In genomic region chr10:18493010-18493894, GRCm38 (mm10) we compare ENCODE assay signal across 24 mouse cellular contexts. TPM values are rescaled to one million over a fixed set of nuclear protein-coding genes. Genes with fewer than 3 reads are reported as not detected.
DNase-seq lines count a peak whose midpoint lies in the region; ATAC-seq and TF ChIP-seq lines count a peak whose summit lies in the region.
"Had no signal": no experiment of that assay in that cellular context is flagged by ENCODE, and none has a peak within 500 bp of the region (broad histone marks: within the 10 kb centered on the region; RNA-seq: fewer than 3 reads in every experiment).

No protein-coding gene starts in this region.

- H3K4me1 ChIP-seq in heart, embryonic 14.5 days (ENCODE audit: control insufficient read depth in 2 of 2, insufficient read depth in 2 of 2, low read length in 2 of 2), result peaks cover 18 to 42% of the 10 kb centered on the region in 2 experiments
- H3K4me1 ChIP-seq in kidney, embryonic 16.5 days (ENCODE audit: insufficient read depth, low read length), result peaks cover 33% of the 10 kb centered on the region
- 0 out of 2 replicates have a peak, but pooled peaks cover 7% of the 10 kb centered on the region for H3K4me1 ChIP-seq in kidney, postnatal 0 days (replicated peaks; ENCODE audit: insufficient read depth, low read length)
- H3K4me1 ChIP-seq in forebrain, embryonic 11.5 days (replicated peaks; ENCODE audit: control insufficient read depth, insufficient read depth, low read length), result peaks cover 2% of the 10 kb centered on the region; the same call in 1 of the 2 replicates
- H3K4me1 ChIP-seq: embryonic facial prominence, embryonic 10.5 days; midbrain, embryonic 10.5 days had no signal

- 39% methylated on average over 11 of the region's 11 CpGs for WGBS in heart, embryonic 14.5 days
- 74% methylated on average over 11 of the region's 11 CpGs for WGBS in kidney, embryonic 16.5 days
- WGBS in kidney, postnatal 0 days, result 74% methylated on average over 11 of the region's 11 CpGs
- 93% methylated on average over 11 of the region's 11 CpGs for whole genome bisulfite sequencing in forebrain, embryonic 11.5 days

- peak overlapping the region; percentile 14; the same call in 1 of the 2 replicates for H3K4me2 ChIP-seq in heart, embryonic 14.5 days (ENCODE audit: low read length)
- no peak overlapping the region for H3K4me2 ChIP-seq in kidney, embryonic 16.5 days (replicated peaks; ENCODE audit: low read depth, low read length)
- no peak overlapping the region for H3K4me2 ChIP-seq in kidney, postnatal 0 days (ENCODE audit: low read length)
- no peak overlapping the region for H3K4me2 ChIP-seq in forebrain, embryonic 11.5 days (ENCODE audit: low read depth, low read length, severe bottlenecking)
- H3K4me2 ChIP-seq: hindbrain, embryonic 15.5 days; limb, embryonic 12.5 days; liver, embryonic 11.5 days had no signal

- H3K27me3 ChIP-seq in heart, embryonic 14.5 days (ENCODE audit: control insufficient read depth, insufficient read depth, low read length), result no peaks in the 10 kb centered on the region
- H3K27me3 ChIP-seq in kidney, embryonic 16.5 days (ENCODE audit: insufficient read depth, low read length), result no peaks in the 10 kb centered on the region
- no peaks in the 10 kb centered on the region for H3K27me3 ChIP-seq in kidney, postnatal 0 days (ENCODE audit: insufficient read depth, low read length)
- H3K27me3 ChIP-seq in forebrain, embryonic 11.5 days (ENCODE audit: control insufficient read depth, insufficient read depth, low read length), result no peaks in the 10 kb centered on the region
- H3K27me3 ChIP-seq: hindbrain, embryonic 15.5 days; limb, embryonic 12.5 days had no signal

- H3K9ac ChIP-seq in heart, embryonic 14.5 days (ENCODE audit: low read length), result no peak overlapping the region
- H3K9ac ChIP-seq in kidney, embryonic 16.5 days (replicated peaks; ENCODE audit: low read length), result no peak overlapping the region
- H3K9ac ChIP-seq in kidney, postnatal 0 days (ENCODE audit: low read depth, low read length), result no peak overlapping the region
- H3K9ac ChIP-seq in forebrain, embryonic 11.5 days (ENCODE audit: low read length), result no peak overlapping the region
- H3K9ac ChIP-seq: hindbrain, embryonic 15.5 days; limb, embryonic 12.5 days had no signal

- H3K4me3 ChIP-seq in heart, embryonic 14.5 days (ENCODE audit: control insufficient read depth in 1 of 2, insufficient read depth in 1 of 2, low read depth in 1 of 2, low read length in 2 of 2), result no peak overlapping the region
- H3K4me3 ChIP-seq in kidney, embryonic 16.5 days (ENCODE audit: low read length), result no peak overlapping the region
- H3K4me3 ChIP-seq in kidney, postnatal 0 days (replicated peaks; ENCODE audit: low read depth, low read length), result no peak overlapping the region
- H3K4me3 ChIP-seq in forebrain, embryonic 11.5 days (ENCODE audit: low read depth, low read length), result no peak overlapping the region
- H3K4me3 ChIP-seq: embryonic facial prominence, embryonic 10.5 days; hindbrain, embryonic 15.5 days; layer of hippocampus, adult 2 months; limb, embryonic 12.5 days; midbrain, embryonic 10.5 days; myocyte had no signal

- no peak for TF ChIP-seq CTCF in kidney, postnatal 0 days (IDR thresholded peaks at IDR 0.05; ENCODE audit: low read depth)

- no peaks in the 10 kb centered on the region for H3K9me3 ChIP-seq in heart, embryonic 14.5 days (ENCODE audit: control insufficient read depth, low read length)
- H3K9me3 ChIP-seq in kidney, embryonic 16.5 days (ENCODE audit: low read length), result no peaks in the 10 kb centered on the region
- H3K9me3 ChIP-seq in kidney, postnatal 0 days (replicated peaks; ENCODE audit: low read length), result no peaks in the 10 kb centered on the region
- H3K9me3 ChIP-seq in forebrain, embryonic 11.5 days (ENCODE audit: control insufficient read depth, low read length), result no peaks in the 10 kb centered on the region
- H3K9me3 ChIP-seq: embryonic facial prominence, embryonic 10.5 days; hindbrain, embryonic 15.5 days; limb, embryonic 12.5 days; midbrain, embryonic 10.5 days had no signal

- no peak for DNase-seq in heart, postnatal 14 days
- DNase-seq in kidney, adult 18-20 months, result no peak
- DNase-seq in kidney, postnatal 0 days (ENCODE audit: low spot score), result no peak
- DNase-seq in spleen, postnatal 36 days (ENCODE audit: low spot score in 2 of 2), result no peak
- DNase-seq in forebrain, embryonic 11.5 days (ENCODE audit: low spot score), result no peak
- DNase-seq: adrenal gland, adult 2 months; cerebellum, adult 11 months; cerebellum, adult 9-11 months; gastrocnemius, postnatal 10 days; lung, adult 18-20 months; lung, postnatal 10 days; right cerebral cortex, postnatal 4 days had no signal

- intact Hi-C loops in heart, postnatal 14 days (cut with DNase I), result no loop called here

- peaks cover 5% of the 10 kb centered on the region for H3K36me3 ChIP-seq in heart, embryonic 14.5 days (ENCODE audit: control insufficient read depth, insufficient read depth, low read length)
- no peaks in the 10 kb centered on the region for H3K36me3 ChIP-seq in kidney, embryonic 16.5 days (ENCODE audit: insufficient read depth, low read length)
- no peaks in the 10 kb centered on the region for H3K36me3 ChIP-seq in kidney, postnatal 0 days (ENCODE audit: insufficient read depth, low read length)
- no peaks in the 10 kb centered on the region; the same call in 1 of the 2 replicates for H3K36me3 ChIP-seq in forebrain, embryonic 11.5 days (ENCODE audit: control insufficient read depth, insufficient read depth, low read length)

- ATAC-seq in heart, embryonic 14.5 days (ENCODE audit: insufficient number of reproducible peaks, insufficient read depth, low FRiP score, low read depth), result 0 out of 2 replicates have a peak, but pooled peaks have one; percentile 14
- peak; percentile 71; the same call in 1 of the 2 replicates for ATAC-seq in kidney, embryonic 16.5 days (ENCODE audit: low FRiP score, low TSS enrichment)
- ATAC-seq in kidney, postnatal 0 days (replicated peaks; ENCODE audit: low FRiP score, low read depth), result 0 out of 2 replicates have a peak, but pooled peaks have one; percentile 43
- ATAC-seq in forebrain, embryonic 11.5 days (replicated peaks; ENCODE audit: low FRiP score), result no peak
- ATAC-seq: forebrain, embryonic 16.5 days; midbrain, embryonic 16.5 days had no signal

- H3K27ac ChIP-seq in heart, embryonic 14.5 days (replicated peaks in 1 of 2; ENCODE audit: control insufficient read depth in 1 of 2, insufficient read depth in 1 of 2, low read depth in 2 of 2, low read length in 2 of 2), result peak overlapping the region; percentile 30 to 64
- peak overlapping the region; percentile 33; the same call in 1 of the 2 replicates for H3K27ac ChIP-seq in kidney, embryonic 16.5 days (ENCODE audit: low read length)
- no peak overlapping the region for H3K27ac ChIP-seq in kidney, postnatal 0 days
- no peak overlapping the region for H3K27ac ChIP-seq in forebrain, embryonic 11.5 days (ENCODE audit: low read depth, low read length)
- H3K27ac ChIP-seq: embryonic facial prominence, embryonic 10.5 days; hindbrain, embryonic 15.5 days; layer of hippocampus, adult 2 months; limb, embryonic 12.5 days; midbrain, embryonic 10.5 days had no signal

RNA-seq across cellular contexts. Expression of gene Hebp2, which starts 52.6 kb away (rescaled TPM):
- polyA plus RNA-seq in heart, embryonic 14.5 days (2014; fragmentation: Nextera tagmentation; extraction: Ambion mirVana), result 13.8 and 16.9 TPM in 2 replicates
- 1 to 10 TPM; 1.6 to 1.7 TPM for total RNA-seq in heart, postnatal 14 days (2021)
- polyA plus RNA-seq in kidney, embryonic 16.5 days (2015; fragmentation: Nextera tagmentation; extraction: Ambion mirVana), result 13.3 and 14.2 TPM in 2 replicates
- polyA plus RNA-seq in kidney, postnatal 0 days (2015; fragmentation: Nextera tagmentation; extraction: Ambion mirVana), result 18.2 and 19.1 TPM in 2 replicates
- polyA plus RNA-seq in forebrain, embryonic 11.5 days (2014; fragmentation: Nextera tagmentation; extraction: Ambion mirVana), result 10.3 and 12.0 TPM in 2 replicates
- total RNA-seq: MEL had no signal

Comparison
In these comparisons a context has a peak if more than half of its experiments do, and no peak if none do; other contexts are left out.
1. H3K27ac ChIP-seq: peak in heart, embryonic 14.5 days (2 of 2) and kidney, embryonic 16.5 days (single experiment); none in kidney, postnatal 0 days (single experiment) and forebrain, embryonic 11.5 days (single experiment).